Mouse (Mus musculus) brain, embryonic 14.5 days (tissue): Measurements from ENCODE around the gene Esrrg.

Experiments used
- CTCF ChIP-seq: fragments of 200-500 bp; IDR thresholded peaks from 2 replicates; pipeline ENCODE4 v1.5.1; 2012; ENCODE audit warnings: inconsistent platforms, mild to moderate bottlenecking, moderate library complexity, borderline replicate concordance; ENCODE audit not compliant: insufficient read depth, insufficient read length; ENCODE audit errors: extremely low read depth
- POLR2A ChIP-seq: fragments of 200-500 bp; IDR thresholded peaks from 2 replicates; pipeline ENCODE4 v1.6.1; 2012; ENCODE audit warnings: mild to moderate bottlenecking, inconsistent platforms, borderline replicate concordance; ENCODE audit not compliant: poor library complexity, insufficient read depth, insufficient read length, severe bottlenecking; ENCODE audit errors: extremely low read depth

DNA sequence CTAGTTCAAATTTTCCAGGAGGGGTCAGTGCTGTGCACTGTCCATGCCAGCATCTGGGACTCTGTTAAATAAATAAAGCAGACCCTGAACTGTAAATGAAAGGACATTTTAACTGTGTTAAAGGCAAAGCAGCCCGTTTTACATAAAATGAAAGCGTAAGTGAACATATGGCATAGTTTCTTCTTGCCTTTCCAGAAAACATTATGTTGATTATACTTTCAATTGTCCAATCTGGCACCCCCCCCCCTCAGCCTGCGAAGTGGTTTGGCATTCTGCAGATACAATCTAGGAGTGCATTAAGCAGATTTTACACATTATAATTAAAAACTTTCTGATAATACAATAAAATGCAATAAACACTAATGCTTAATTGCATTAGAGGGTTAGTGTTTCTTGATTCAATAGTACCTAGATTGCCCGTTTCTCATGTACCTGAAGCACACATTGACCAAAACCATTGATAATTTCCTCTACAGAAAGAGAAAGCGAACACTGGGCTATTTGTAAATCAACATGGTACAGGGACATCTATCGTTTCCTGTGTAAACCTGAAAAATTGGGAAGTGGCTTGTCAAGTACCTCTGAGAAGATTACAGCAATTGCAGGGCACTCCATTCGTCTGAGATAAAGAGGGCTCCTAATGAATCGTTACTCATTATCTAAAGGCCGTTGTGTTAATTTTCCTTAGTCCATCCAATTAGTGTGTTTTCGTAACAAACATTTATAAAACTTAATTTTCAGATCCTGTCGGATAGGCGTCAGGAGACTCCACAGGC lies 539.0 kb downstream of the Esrrg start:
- TF ChIP-seq CTCF (no peak), POLR2A (no peak)
